14 mouse cellular contexts compared by ENCODE assay signal in the genomic region with DNA sequence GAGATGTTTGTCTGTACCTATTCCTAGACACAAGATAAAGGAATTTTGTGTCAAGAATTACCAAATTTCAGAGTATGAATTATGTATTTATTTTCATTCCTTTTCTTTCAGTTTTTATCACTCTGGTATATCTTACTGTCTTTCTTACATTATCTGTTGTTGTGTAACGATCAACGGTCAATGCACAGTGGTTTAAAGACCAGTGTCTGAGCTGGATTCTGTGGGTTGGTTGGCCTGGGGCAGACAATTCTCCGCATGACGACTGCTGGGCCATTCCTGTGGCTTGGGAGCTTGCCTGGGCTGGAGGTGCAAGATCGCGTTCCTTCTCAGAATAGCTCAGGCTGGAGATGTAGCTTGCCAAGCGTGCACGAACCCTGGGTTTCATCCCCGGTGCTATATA. TPM values are rescaled to one million over a fixed set of nuclear protein-coding genes. Genes with fewer than 3 reads are reported as not detected.
DNase-seq lines count a peak whose midpoint lies in the region; ATAC-seq lines count a peak whose summit lies in the region.
"Had no signal": no experiment of that assay in that cellular context is flagged by ENCODE, and none has a peak within 500 bp of the region (broad histone marks: within the 10 kb centered on the region; RNA-seq: fewer than 3 reads in every experiment).

No protein-coding gene starts in this region.

- 82% methylated on average over 9 of the region's 9 CpGs for WGBS in kidney, embryonic 15.5 days
- WGBS in kidney, embryonic 16.5 days = 81% methylated on average over 9 of the region's 9 CpGs

- H3K4me3 ChIP-seq in kidney, embryonic 15.5 days (replicated peaks) = no peak overlapping the region
- H3K4me3 ChIP-seq in kidney, embryonic 16.5 days (ENCODE audit: low read length) = no peak overlapping the region
- H3K4me3 ChIP-seq: liver, embryonic 13.5 days; midbrain, embryonic 15.5 days; neural tube, embryonic 13.5 days had no signal

- no peak overlapping the region for H3K9ac ChIP-seq in kidney, embryonic 15.5 days
- no peak overlapping the region for H3K9ac ChIP-seq in kidney, embryonic 16.5 days (replicated peaks; ENCODE audit: low read length)
- H3K9ac ChIP-seq: liver, embryonic 13.5 days; midbrain, embryonic 15.5 days; neural tube, embryonic 13.5 days had no signal

- intact Hi-C loops in heart, postnatal 14 days (cut with DNase I) = no loop called here

- H3K27ac ChIP-seq in kidney, embryonic 15.5 days = 0 out of 2 replicates have a peak overlapping the region, but pooled peaks have one; percentile 71
- H3K27ac ChIP-seq in kidney, embryonic 16.5 days (ENCODE audit: low read length) = no peak overlapping the region
- H3K27ac ChIP-seq: liver, embryonic 13.5 days; midbrain, embryonic 15.5 days; neural tube, embryonic 13.5 days had no signal

- no peaks in the 10 kb centered on the region for H3K27me3 ChIP-seq in kidney, embryonic 15.5 days
- no peaks in the 10 kb centered on the region for H3K27me3 ChIP-seq in kidney, embryonic 16.5 days (ENCODE audit: insufficient read depth, low read length)
- H3K27me3 ChIP-seq: liver, embryonic 13.5 days; midbrain, embryonic 15.5 days; neural tube, embryonic 13.5 days had no signal

- DNase-seq in cerebellum, adult 11 months = no peak
- peak; percentile 91 for DNase-seq in fibroblast of lung, adult 2 months (ENCODE audit: low read depth)
- peak; percentile 32 to 41 for DNase-seq in heart, postnatal 14 days
- no peak for DNase-seq in retina, embryonic 14.5 days (ENCODE audit: low spot score)
- no peak for DNase-seq in adrenal gland, adult 18-20 months (ENCODE audit: low spot score in 2 of 2)
- DNase-seq: liver, embryonic 13.5 days; right cerebral cortex, adult 18-20 months had no signal

- H3K4me2 ChIP-seq in kidney, embryonic 15.5 days = no peak overlapping the region
- H3K4me2 ChIP-seq in kidney, embryonic 16.5 days (replicated peaks; ENCODE audit: low read depth, low read length) = no peak overlapping the region
- H3K4me2 ChIP-seq: liver, embryonic 13.5 days; midbrain, embryonic 15.5 days; neural tube, embryonic 13.5 days had no signal

- H3K4me1 ChIP-seq in kidney, embryonic 15.5 days = peaks cover 25% of the 10 kb centered on the region
- peaks cover 22% of the 10 kb centered on the region for H3K4me1 ChIP-seq in kidney, embryonic 16.5 days (ENCODE audit: insufficient read depth, low read length)
- H3K4me1 ChIP-seq: midbrain, embryonic 15.5 days; neural tube, embryonic 13.5 days had no signal

- no peaks in the 10 kb centered on the region for H3K9me3 ChIP-seq in kidney, embryonic 15.5 days (replicated peaks)
- no peaks in the 10 kb centered on the region for H3K9me3 ChIP-seq in kidney, embryonic 16.5 days (ENCODE audit: low read length)
- H3K9me3 ChIP-seq: liver, embryonic 13.5 days; midbrain, embryonic 15.5 days; neural tube, embryonic 13.5 days had no signal

- no peaks in the 10 kb centered on the region for H3K36me3 ChIP-seq in kidney, embryonic 15.5 days
- no peaks in the 10 kb centered on the region for H3K36me3 ChIP-seq in kidney, embryonic 16.5 days (ENCODE audit: insufficient read depth, low read length)
- H3K36me3 ChIP-seq: liver, embryonic 13.5 days; midbrain, embryonic 15.5 days; neural tube, embryonic 13.5 days had no signal

- peak; percentile 66 for ATAC-seq in cerebellum, adult (ENCODE audit: insufficient number of reproducible peaks, low FRiP score, low TSS enrichment)
- no peak for ATAC-seq in kidney, embryonic 15.5 days (replicated peaks; ENCODE audit: low FRiP score)
- ATAC-seq in kidney, embryonic 16.5 days (ENCODE audit: low FRiP score, low TSS enrichment) = no peak
- ATAC-seq: activated CD4-positive, CD25-positive, alpha-beta regulatory T cell, adult 4 months; intestine, postnatal 0 days; midbrain, embryonic 15.5 days had no signal

RNA-seq across cellular contexts. Expression of a gene that starts 30.3 kb away (rescaled TPM):
- 134 and 138 TPM in 2 replicates for polyA plus RNA-seq in kidney, embryonic 15.5 days (2015; fragmentation: Nextera tagmentation; extraction: Ambion mirVana)
- polyA plus RNA-seq in kidney, embryonic 16.5 days (2015; fragmentation: Nextera tagmentation; extraction: Ambion mirVana) = 140 and 150 TPM in 2 replicates
- total RNA-seq in heart, postnatal 14 days (2021) = 100 to 1,000 TPM; 257 to 301 TPM
- total RNA-seq in adrenal gland, adult 18-20 months (2021) = 100 to 1,000 TPM; 103 to 210 TPM

Comparison
In these comparisons a context has a peak if more than half of its experiments do, and no peak if none do; other contexts are left out.
1. DNase-seq: peak in fibroblast of lung, adult 2 months (single experiment) and heart, postnatal 14 days (2 of 2); none in cerebellum, adult 11 months (single experiment), retina, embryonic 14.5 days (single experiment) and adrenal gland, adult 18-20 months (0 of 2).